Mouse (Mus musculus) testis, adult 2 months (tissue): Measurements from ENCODE around the gene Plscr1. TPM values are rescaled to one million over a fixed set of nuclear protein-coding genes. Genes with fewer than 3 reads are reported as not detected.

Source experiments
- H3K27ac ChIP-seq: fragments of 200-500 bp; 2 replicates; pipeline ENCODE4 v1.5.1; 2012; ENCODE audit warnings: low read depth, low read length; ENCODE audit not compliant: control insufficient read depth, insufficient read depth
- H3K27me3 ChIP-seq: fragments of 200-500 bp; 2 replicates; pipeline ENCODE4 v1.6.1; 2012; ENCODE audit warnings: mild to moderate bottlenecking, low read length, moderate library complexity; ENCODE audit not compliant: control insufficient read depth, insufficient read depth
- H3K36me3 ChIP-seq: fragments of 200-500 bp; 2 replicates; pipeline ENCODE4 v1.6.1; 2012; ENCODE audit warnings: mild to moderate bottlenecking, low read length; ENCODE audit not compliant: control insufficient read depth, insufficient read depth
- H3K4me1 ChIP-seq: fragments of 200-500 bp; 2 replicates; pipeline ENCODE4 v1.6.1; 2012; ENCODE audit warnings: low read length; ENCODE audit not compliant: control insufficient read depth, insufficient read depth
- H3K4me3 ChIP-seq: fragments of 200-500 bp; 2 replicates; pipeline ENCODE4 v1.5.1; 2012; ENCODE audit warnings: low read depth, mild to moderate bottlenecking, low read length, moderate library complexity, mixed read lengths; ENCODE audit not compliant: control insufficient read depth
- CTCF ChIP-seq: fragments of 200-500 bp; IDR thresholded peaks from 2 replicates; pipeline ENCODE4 v1.5.1; 2012; ENCODE audit warnings: low read depth, mild to moderate bottlenecking, inconsistent platforms, low read length, moderate library complexity; ENCODE audit not compliant: control insufficient read depth, insufficient read depth, insufficient replicate concordance
- POLR2A ChIP-seq: fragments of 200-500 bp; IDR thresholded peaks from 2 replicates; pipeline ENCODE4 v1.6.1; 2012; ENCODE audit warnings: low read depth, mild to moderate bottlenecking, inconsistent platforms, low read length, moderate library complexity; ENCODE audit not compliant: control insufficient read depth
- polyA plus RNA-seq: library from polyadenylated mRNA; depleted of rRNA; stranded (reverse); fragments of >200 nt; gene quantifications from 2 replicates; pipeline ENCODE4 v1.2.3, GENCODE M21; 2012

The Plscr1 gene
- polyA plus RNA-seq, 1 experiment, result 0.28 TPM

GRCm38 (mm10) chr9:92229833-92230205 lies 19.7 kb upstream of the Plscr1 start:
- Histone ChIP-seq H3K4me1 (no peaks in the 10 kb centered on the region), H3K27ac (no peak overlapping the region), H3K4me3 (no peak overlapping the region), H3K27me3 (no peaks in the 10 kb centered on the region), H3K36me3 (no peaks in the 10 kb centered on the region)
- TF ChIP-seq CTCF, result no peak

GRCm38 (mm10) chr9:92234901-92235458 lies 14.6 kb upstream of the Plscr1 start:
- TF ChIP-seq POLR2A, result no peak
- no peak for TF ChIP-seq CTCF
- Histone ChIP-seq H3K4me3 (no peak overlapping the region), H3K27me3 (no peaks in the 10 kb centered on the region), H3K27ac (no peak overlapping the region), H3K4me1 (no peaks in the 10 kb centered on the region), H3K36me3 (no peaks in the 10 kb centered on the region)

- H3K36me3 ChIP-seq, result no peaks in the 10 kb centered on the region
- H3K4me1 ChIP-seq, result peaks cover 6% of the 10 kb centered on the region
- no peaks in the 10 kb centered on the region for H3K27me3 ChIP-seq
- no peak overlapping the region for H3K27ac ChIP-seq
- TF ChIP-seq POLR2A, result no peak
- no peak for TF ChIP-seq CTCF
- H3K4me3 ChIP-seq, result no peak overlapping the region
Measured at GRCm38 (mm10) chr9:92248773-92249446, 640 bp upstream of the Plscr1 start.

GRCm38 (mm10) chr9:92249987-92250772 lies 630 bp downstream of the Plscr1 start:
- H3K4me1 ChIP-seq, result peaks cover 6% of the 10 kb centered on the region
- H3K4me3 ChIP-seq, result peak overlapping the region; percentile 94
- H3K36me3 ChIP-seq, result no peaks in the 10 kb centered on the region
- no peak overlapping the region for H3K27ac ChIP-seq
- no peaks in the 10 kb centered on the region for H3K27me3 ChIP-seq
- no peak for TF ChIP-seq POLR2A
- no peak for TF ChIP-seq CTCF

DNA sequence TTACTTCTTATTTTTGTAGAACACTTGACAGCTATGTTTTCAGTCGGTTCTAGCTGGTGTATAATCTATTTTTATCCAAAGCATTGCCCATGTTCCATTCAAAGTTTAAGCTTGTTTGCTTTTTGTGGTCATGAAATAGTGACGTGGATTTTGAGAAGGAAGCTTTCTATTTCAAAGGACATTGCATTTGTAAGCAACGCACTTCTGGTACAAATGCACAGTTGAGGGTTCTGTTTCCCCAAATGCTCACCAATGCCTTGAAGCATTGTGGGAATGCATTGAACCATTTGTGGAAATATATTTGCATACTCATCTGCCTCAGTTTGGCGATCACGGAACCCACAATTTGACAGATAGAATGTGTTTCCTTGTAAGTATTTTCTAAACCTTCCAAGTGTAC lies 3.2 kb downstream of the Plscr1 start:
- Histone ChIP-seq H3K27me3 (no peaks in the 10 kb centered on the region), H3K4me3 (no peak overlapping the region), H3K36me3 (no peaks in the 10 kb centered on the region), H3K4me1 (peaks cover 6% of the 10 kb centered on the region), H3K27ac (no peak overlapping the region)
- no peak for TF ChIP-seq CTCF
- TF ChIP-seq POLR2A, result no peak

- no peak overlapping the region for H3K27ac ChIP-seq
- no peaks in the 10 kb centered on the region for H3K27me3 ChIP-seq
- H3K4me3 ChIP-seq, result no peak overlapping the region
- H3K4me1 ChIP-seq, result peaks cover 6% of the 10 kb centered on the region
- TF ChIP-seq POLR2A (no peak), CTCF (no peak)
- no peaks in the 10 kb centered on the region for H3K36me3 ChIP-seq
Measured at GRCm38 (mm10) chr9:92253585-92254321, 4.2 kb downstream of the Plscr1 start.

DNA sequence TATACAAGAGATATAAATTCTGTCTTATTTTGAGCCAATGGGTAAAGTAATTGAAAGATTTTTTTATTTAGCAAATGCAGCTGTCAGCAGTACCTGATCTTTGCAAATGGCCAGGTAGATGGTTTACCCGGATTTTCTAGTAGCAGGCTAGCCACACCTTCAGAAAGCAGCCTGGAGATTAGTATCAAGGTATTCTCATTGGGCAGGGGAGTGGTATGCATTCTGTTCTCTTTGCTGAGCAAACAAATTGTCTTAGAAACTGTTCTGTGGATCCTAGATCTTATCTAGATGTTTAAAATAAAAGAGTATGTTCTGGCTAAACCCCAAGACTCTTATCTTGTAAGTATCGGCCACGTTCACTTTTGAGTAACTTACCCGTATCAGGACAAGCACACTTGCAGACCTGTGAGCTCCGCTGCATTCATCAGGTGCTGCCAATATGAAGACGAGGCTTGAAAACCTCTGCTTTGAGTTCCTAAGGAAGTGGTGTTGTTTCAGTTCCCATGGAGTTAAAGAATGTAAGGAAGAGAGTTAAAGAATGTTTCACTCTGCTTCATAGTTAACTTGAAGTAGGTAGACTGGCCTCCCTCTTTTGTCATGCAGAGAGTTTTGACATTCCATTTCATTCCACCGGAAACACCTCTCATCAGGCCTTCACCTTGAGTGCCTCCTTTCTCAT lies 11.1 kb downstream of the Plscr1 start:
- no peaks in the 10 kb centered on the region for H3K36me3 ChIP-seq
- no peaks in the 10 kb centered on the region for H3K27me3 ChIP-seq
- no peak overlapping the region for H3K27ac ChIP-seq
- no peak for TF ChIP-seq CTCF
- H3K4me3 ChIP-seq, result no peak overlapping the region
- no peaks in the 10 kb centered on the region for H3K4me1 ChIP-seq
